Mouse (Mus musculus): Measurements from ENCODE around the gene Abcb1b. TPM values are rescaled to one million over a fixed set of nuclear protein-coding genes. Genes with fewer than 3 reads are reported as not detected.
"Not testable (repeated sequence)": the region's sequence is repeated elsewhere in the genome, so short reads cannot be mapped to it uniquely, and the experiment has no call there.

The Abcb1b gene
- 1 to 10 TPM; 1.8 to 2.5 TPM for total RNA-seq (2021)
- long read RNA-seq, experiment 1, full-length matches to known transcripts = 2 of 3 reads
- long read RNA-seq, experiment 1, partial matches to known transcripts = 1 of 3 reads
- long read RNA-seq, experiment 1, other reads (novel, unspliced or antisense) = 0 of 3 reads
- long read RNA-seq, experiment 2, partial matches to known transcripts = 1 of 2 reads
- long read RNA-seq, experiment 2, other reads (novel, unspliced or antisense) = 1 of 2 reads

DNA sequence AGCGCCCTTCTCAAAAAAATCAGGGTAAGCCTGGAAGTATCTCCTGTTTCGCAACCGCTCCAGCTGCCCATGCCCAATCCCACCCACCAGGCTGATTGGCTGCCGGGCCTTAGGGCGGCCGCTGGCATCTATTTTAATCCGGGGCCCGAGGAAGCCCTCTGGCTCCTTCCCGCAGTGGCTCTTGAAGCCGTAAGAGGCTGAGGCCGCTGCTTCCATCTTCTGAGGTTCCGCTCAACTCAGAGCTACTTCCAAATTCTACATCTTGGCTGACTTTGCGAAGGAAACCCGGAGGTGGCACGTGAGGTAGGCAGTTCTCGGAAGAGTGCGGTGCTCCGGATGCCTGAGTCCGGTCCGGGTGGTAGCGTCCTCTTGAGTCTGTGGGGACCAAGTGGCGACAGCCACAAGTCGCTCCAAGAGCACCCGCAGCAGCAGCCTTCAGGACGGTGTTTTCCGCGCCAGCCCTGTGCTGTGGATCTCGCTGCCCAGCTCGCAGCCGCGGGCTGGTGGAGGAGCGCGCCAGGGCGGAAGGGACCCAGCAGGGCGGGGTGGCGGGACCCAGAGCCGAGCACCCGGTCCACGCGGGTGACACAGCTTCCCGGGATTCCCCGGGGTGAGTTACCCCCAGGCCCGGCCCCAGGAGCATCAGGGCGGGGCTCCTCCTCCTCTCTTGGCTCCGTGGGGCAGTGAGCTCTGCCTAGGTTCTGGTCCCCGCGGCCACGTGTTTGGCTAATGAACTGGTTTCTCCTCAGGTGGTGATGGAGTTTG is at the start of gene Abcb1b:
Abcb1b (plus strand) TSS at position 161 of the 765 bp plus-strand sequence.
- peak; percentile 19 to 43 for DNase-seq (ENCODE audit: low spot score in 2 of 2)

DNA sequence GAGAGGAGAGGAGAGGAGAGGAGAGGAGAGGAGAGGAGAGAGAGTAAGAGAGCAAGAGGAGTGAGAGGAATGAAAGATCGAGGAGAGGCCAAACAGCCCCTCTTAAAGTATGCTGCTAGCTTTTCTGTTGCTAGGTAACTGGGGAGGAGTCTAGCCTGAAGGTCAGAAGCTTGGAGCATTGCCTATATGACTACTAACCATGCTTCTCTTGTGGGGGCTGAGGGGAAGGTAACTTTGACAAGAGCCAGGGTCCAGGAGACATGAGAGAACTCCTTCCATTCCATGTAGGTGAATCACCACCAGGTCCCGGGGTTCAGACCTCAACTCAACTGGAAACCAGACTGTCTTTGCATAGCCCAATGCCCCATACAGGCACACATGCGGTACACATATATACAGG is 25.1 kb upstream of the Abcb1b start:
- DNase-seq (ENCODE audit: low spot score in 2 of 2) = no peak

DNA sequence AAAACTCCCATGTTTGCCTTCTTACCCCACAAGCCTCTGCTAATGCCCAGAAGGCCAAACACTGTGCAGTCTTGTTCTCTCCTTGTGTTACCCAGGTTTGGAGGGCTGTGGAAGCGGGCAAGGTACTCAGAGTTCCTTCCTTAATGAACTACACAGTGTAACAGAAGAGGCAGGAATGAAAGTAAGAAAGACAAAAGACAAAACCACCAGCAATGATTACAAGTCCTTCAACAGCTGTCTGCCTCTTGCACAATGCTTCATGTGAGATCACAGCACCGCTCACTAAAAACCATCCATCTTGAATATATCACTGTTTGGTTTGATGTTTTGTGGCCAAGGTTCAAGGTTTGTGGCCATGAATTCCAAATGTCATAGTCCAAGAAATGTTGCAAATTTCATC is 19.6 kb upstream of the Abcb1b start:
- DNase-seq (ENCODE audit: low spot score in 2 of 2) = no peak

DNA sequence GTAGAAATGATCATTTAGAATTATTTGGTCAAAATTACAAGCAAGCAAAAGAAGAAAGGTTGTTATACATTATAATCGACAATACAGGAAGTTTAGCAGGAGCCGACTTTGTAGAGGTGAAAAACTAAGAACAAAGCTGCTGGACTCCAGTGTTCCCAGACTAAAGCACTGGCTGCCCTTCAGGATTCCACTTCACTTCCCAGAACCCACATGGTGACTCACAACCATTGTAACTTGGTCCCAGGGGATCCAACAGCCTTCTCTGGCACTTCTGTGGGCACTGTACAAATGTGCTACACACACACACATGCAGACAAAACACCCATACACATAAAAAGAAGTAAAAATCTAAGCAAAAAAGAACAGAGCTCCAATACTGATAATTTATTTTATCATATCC is 19.2 kb upstream of the Abcb1b start:
- DNase-seq (ENCODE audit: low spot score in 2 of 2) = no peak

DNA sequence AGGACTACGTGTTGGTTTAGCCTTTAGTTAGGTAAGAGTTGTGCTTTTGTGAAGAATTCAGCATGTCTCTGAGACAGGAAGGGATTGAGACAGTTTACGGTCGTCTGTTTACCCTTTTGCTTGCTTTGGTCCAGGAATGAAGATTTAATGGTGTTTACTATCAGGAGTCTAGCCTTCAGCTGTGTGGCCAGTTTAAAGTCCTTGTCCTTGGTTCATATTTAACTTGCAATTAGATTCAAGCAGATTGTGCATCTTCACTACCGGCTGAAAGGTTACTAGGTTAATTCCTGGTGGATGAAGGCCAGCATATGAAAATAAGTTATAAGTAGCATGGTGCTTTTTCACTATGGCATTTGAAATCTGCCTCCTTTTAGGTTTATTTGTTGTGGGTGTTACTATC is 5.7 kb upstream of the Abcb1b start:
- DNase-seq (ENCODE audit: low spot score in 2 of 2) = no peak

DNA sequence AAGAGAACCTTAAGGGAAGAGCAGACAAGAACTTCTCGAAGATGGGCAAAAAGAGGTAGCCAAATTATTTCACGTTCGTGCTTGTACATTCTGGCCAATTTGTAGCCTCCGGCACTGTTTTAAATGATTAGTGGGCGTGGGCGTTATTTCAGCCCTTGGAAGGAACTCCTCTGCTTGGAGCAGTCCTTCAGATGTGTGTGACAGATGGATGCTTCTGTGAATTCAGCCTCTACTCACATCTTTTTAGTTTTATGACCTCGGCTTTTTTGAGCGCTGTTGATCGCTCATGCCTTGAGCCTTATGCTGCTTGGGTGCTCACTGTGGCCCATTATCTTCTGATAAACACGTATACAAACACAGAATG is 787 bp downstream of the Abcb1b start:
- no peak for DNase-seq (ENCODE audit: low spot score in 2 of 2)

DNA sequence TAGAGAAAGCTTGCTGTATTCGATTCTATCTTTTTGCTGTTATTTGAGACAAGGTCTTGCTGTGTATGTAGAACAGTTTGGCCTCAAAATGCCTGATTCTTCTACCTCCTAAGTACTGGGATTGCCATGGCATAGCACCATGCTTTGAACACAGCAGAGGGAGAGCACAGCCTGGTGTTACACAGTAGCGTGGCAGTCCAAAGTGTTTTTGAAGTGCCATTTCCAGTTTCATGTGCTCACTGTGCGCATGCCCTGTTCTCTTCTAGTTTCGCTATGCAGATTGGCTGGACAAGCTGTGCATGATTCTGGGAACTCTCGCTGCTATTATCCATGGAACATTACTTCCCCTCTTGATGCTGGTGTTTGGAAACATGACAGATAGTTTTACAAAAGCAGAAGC is 7.8 kb downstream of the Abcb1b start:
- no peak for DNase-seq (ENCODE audit: low spot score in 2 of 2)

DNA sequence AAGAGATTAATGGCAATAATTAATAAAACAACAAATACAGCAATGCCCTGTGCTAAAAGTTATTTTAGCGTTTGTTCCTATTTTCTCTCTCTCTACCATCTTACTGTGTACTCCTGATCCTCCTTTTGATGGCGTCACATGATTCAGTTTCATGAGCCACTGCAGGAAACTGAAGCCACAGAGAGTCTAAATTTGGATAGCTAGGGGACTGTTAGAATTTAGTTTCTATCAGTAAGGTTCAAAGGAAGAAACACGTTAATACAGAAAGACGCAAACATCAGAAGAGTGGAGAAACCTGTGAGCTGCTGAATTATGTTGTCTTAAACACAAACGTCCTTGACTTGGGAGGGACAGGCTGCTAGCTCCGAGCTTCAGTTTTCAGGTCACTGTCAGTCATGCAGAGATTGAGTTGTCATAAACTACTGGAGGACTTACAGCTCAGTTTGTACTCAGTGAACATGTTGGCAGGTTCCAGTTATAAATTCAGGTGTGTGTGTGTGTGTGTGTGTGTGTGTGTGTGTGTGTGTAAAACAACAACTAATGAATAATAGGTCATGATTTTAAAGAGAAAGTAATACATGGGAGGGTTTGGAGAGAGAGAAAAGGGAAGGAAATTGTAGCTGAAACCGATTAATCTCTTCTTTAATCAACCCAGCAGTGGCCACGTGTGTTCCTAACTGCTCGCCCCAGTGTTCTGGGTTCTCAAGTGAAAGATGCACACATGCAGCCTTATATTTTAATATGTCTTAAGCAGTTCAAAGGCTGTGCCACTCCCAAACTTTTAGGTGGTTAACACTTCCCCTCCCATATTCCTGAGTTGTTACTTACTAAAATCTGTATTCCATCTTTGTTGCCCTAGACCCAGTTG is 9.4 kb downstream of the Abcb1b start:
- no peak for DNase-seq (ENCODE audit: low spot score in 2 of 2)

DNA sequence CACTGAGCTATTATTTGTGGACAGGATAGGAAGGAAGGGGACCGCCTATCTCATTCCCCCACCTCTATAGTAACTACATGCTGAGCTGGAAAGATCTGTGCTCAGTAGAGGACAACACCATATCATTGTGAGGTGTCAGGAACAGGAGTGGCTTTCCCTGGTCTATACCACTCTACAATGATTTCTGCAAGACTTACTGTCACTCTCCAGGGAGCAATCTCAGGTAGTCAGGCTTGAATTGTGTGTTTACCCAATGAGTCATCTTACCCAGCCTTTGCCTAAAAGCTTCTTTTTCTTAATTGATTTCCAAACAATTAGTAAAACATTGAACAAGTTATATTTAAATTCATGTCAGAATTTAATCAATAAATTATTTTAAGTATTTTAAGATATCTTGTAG is 15.9 kb downstream of the Abcb1b start:
- no peak for DNase-seq (ENCODE audit: low spot score in 2 of 2)

DNA sequence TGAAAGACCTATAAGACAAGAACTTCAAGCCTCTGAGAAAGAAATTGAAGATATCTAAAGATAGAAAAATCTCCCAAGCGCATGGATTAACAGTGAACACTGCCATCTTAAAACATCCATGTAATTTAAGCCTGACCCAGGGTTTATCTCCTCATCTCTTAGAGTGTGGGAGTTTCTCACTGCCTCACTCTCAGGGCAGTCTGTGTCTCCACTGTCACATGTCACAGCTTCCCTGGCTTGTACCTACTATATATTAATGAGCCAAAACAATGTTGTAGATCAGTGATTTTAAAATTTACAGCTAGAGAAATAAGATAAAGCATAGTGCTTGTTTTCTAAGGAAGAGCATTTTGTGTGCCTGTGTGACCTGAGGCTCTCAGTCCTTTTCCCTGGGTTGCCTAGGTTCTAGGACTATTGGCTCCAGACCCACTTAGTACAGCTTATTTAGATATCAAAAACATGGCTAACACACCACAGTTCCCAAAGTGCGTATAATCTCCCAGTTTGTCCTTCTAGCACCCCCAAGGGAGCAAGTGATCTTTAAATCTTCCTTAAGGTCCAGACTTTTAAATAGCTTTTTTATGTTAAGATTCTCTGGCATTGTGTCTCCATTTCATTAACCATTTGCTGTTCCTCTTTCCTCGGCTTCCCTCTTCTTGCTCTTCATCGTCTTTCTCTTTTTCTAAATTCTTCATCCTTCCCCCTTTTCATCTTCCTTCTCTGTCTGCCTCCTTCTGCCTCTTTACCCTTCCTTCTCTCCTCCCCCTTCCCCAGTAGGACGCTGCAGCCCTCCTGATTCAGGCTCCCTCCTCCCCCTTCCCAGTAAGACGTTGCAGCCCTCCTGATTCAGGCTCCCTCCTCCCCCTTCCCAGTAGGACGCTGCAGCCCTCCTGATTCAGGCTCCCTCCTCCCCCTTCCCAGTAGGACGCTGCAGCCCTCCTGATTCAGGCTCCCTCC is 22.0 kb downstream of the Abcb1b start:
- DNase-seq (ENCODE audit: low spot score in 2 of 2) = no peak

DNA sequence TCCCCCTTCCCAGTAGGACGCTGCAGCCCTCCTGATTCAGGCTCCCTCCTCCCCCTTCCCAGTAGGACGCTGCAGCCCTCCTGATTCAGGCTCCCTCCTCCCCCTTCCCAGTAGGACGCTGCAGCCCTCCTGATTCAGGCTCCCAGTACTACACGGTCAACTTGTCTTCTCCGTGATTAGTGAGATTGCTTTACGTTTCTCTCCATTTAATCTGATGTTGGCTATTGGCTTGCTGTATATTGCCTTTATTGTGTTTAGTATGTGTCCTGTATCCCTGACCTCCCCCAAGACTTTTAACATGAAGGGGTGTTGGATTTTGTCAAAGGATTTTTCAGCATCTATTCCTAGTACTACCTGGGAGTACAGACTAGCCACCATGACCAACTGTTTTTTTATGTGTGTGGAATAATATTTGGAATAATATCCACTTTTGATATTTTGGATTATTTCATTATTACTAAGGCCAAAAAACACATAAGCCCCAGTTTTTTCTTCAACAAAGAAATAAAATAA is 22.7 kb downstream of the Abcb1b start:
- not testable (repeated sequence) for DNase-seq (ENCODE audit: low spot score in 2 of 2)

DNA sequence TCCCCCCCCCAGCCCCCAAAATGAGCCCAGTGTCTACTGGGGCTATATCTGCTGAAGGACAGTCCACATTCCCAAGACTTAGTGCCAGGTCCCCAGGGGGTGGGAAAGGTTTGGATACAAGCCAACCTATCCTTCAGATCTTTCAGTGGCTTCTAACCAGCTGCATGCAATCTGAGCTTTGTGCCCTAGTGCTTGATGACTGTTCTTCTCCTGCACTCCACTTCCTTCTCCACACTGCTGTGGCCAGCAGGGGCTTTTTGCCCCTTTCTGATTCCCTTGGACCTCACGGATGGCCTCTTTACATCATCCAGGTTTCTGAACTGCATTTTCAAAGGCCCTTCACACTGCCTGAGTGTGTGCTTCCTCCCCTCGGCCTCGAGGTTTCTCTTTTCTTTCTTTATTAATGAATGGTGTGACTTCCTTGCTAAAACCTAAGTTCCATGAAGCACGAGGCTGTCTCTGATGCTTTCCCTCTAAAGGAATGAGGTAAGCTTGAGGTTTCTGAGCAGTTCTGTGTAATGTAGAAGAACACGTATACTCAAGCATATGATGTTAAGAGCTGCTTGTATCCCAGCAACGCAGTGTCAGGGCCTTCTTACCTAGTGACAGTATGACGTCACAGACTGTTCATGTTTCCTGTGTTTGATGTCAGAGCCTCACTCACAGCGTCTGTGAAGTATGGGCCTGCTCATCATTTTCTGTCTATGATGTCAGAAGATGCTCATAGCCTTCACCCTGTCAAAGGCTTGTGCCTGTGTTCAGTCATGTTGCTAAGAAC is 40.9 kb downstream of the Abcb1b start:
- DNase-seq (ENCODE audit: low spot score in 2 of 2) = no peak

DNA sequence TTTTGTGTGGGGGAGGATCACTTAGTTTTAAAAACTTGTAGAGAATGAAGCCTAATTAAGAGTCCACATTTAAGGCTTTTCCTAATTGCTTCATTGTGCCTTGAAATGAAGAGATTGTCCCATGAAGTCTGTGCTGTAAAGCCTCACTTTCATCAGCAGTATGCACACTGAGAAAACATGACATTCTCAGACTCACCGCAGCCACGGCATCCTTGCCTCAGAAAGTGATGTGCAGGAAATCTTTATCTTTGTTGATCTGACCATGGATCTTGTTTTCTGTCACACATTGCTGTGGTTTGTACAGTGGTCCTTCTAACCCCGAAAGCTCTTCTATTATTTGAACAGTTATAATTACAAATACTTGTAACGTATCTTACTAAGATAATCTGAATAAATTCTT is 41.7 kb downstream of the Abcb1b start:
- DNase-seq (ENCODE audit: low spot score in 2 of 2) = no peak

DNA sequence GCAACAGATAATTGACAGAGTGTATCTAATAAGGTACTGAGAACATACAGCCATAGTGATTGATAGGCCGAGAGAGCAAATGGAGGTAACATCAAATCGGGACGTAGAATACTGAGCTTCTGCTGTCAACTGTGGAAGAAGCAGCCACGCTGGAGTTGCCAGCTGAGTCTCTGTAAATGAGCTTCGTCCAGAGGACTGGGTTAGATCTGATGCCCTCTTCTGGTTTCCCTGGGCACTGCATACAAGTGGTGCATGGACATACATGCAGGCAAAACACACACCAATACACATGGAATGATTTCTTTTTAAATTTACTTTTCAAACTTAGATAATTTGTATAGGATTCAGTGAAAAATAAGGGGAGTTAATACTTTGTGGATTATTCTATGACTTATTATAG is 42.9 kb downstream of the Abcb1b start:
- DNase-seq (ENCODE audit: low spot score in 2 of 2) = peak in 1 of 2 experiments; percentile 53

DNA sequence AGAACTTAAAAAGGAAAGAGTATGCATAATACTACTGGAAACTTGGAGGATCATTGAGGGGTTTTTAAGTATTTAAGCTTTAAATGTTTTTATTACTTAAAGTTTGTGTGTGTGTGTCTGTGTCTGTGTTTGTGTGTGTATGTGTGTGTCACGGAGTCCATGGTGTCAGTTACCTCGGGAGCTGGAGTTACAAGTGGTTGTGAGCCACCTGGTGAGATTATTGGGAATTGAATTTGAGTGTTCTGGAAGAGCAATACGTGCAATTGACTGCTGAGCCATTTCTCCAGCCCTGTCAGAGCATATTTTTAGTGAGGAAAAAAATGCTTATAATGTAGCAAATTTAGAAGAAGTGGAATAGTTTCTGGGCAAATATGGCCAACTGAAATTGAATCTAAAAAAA is 44.9 kb downstream of the Abcb1b start:
- DNase-seq (ENCODE audit: low spot score in 2 of 2) = no peak

DNA sequence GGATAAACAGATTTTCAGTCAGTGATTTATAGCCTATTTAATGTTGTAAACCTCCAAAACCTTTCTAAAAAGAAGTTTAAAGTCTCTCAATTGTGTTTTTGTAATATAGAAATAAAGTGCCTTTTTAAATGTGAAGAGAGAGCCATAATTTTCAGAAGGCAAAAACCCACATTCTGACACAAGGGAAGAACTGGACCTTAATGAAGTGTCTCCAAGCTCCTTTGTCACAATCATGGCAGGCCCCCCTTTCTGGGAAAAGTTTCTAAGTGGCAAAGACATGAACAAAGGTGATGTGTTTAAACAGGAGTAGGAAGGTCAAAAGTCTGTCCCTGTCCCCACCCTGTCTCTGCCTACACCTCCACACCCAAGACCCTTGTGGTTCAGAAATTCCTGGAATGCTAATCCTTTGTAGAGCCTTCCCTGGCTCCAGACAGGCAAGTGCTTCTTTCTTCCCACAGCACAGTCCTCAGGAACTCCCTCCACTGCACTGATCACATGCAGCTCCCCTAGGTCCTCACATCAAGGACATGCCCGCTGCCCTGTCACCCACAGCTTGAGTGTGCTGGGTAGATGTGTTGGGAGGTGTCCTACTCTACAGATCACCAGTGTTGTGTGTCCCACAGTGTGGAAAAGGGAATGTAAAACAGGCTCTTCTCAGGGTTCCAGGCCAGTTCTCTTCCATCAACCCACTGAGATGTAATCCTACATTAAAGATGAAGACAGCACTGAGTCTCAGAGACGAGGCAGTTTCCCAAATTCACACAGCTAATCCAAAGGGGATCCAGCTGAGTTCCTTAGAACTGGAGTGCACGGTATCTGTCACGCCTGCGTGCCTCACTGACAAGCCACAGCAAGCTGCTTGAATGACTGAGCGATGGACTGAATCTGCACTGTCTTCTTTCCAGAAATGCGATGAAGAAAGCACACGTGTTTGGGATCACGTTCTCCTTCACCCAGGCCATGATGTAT is 50.9 kb downstream of the Abcb1b start:
- DNase-seq (ENCODE audit: low spot score in 2 of 2) = not testable (repeated sequence)

DNA sequence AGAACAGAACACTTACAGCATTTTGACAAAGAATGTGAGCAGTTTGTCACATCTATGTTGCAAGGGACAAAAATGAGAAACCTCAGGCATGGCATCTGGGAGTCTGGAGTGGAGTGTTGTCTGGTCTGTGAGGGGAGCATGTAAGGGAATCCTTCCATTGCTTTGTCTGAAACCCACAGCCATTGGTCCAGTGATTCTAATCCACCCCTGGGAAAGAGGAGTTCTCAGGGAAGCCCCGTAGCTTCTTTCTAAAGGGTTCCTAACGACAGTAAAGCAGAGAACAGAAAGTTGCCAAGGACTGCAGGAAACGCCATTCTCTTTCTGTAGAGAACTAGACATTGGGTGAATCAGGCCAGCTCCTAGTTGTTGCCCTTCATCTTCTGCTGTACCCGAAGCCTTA is 52.9 kb downstream of the Abcb1b start:
- DNase-seq (ENCODE audit: low spot score in 2 of 2) = no peak

DNA sequence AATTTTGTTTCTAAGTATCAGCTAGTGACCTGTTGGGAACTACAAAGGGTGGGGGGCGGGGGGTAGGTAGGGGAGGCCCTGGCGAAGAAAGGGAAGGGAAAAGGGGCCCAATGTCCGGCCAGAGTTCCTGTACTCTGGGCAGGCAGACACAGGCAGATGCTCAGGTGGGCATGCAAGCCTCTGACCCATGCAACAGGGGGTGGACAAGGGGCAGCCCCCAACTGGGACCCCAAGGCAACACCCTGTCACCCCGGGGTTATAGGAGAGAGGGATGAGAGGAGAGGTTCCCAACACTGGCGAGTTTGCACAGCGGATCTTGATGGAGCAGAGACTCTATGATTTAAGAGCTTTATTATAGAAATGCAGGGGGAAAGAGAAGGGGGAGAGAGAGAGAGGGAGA is 59.3 kb downstream of the Abcb1b start:
- no peak for DNase-seq (ENCODE audit: low spot score in 2 of 2)

DNA sequence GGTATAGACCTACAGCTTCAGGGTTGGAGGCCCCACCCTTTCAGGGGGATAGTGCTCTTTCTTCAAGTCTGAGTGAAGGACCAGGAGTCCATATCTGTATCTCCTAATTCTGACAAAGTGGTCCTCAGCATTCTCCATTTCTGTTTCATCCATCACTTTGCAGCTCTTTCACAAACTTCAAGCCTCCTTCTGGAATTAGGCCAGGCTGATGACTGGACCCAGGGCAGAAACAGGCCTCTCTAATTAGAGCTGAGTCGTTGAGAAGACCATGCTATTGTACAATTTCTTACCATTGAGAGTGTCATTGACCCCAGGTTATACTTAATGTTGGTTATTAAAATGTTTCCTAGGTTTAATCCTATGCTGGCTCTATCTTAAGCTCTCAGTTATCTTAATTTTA is 63.9 kb downstream of the Abcb1b start:
- DNase-seq (ENCODE audit: low spot score in 2 of 2) = no peak

Measured in gastrocnemius, postnatal 4 days (tissue).